Mouse (Mus musculus) heart, adult 2 months (tissue): ENCODE data around the gene Hps3. TPM values are rescaled to one million over a fixed set of nuclear protein-coding genes. Genes with fewer than 3 reads are reported as not detected.
A peak's percentile ranks its signal among the peaks of the same experiment; 100 is the strongest.

Experiments used
- DNase-seq, 2 experiments: peaks; one replicate each; pipeline ENCODE4 v3.0.0; 2021
- H3K27ac ChIP-seq: fragments of 200-600 bp; 2 replicates; pipeline ENCODE4 v1.8.1; 2022
- H3K27me3 ChIP-seq: fragments of 200-500 bp; 2 replicates; pipeline ENCODE4 v1.6.1; 2012; ENCODE audit warnings: mild to moderate bottlenecking, low read length, inconsistent platforms, mixed read lengths; ENCODE audit not compliant: control insufficient read depth, insufficient read depth
- H3K36me3 ChIP-seq: fragments of 200-500 bp; 2 replicates; pipeline ENCODE4 v1.6.1; 2012; ENCODE audit warnings: low read length, inconsistent platforms; ENCODE audit not compliant: control insufficient read depth, insufficient read depth
- H3K4me1 ChIP-seq: fragments of 200-500 bp; 2 replicates; pipeline ENCODE4 v1.6.1; 2011; ENCODE audit warnings: low read length; ENCODE audit not compliant: control insufficient read depth, insufficient read depth
- H3K4me3 ChIP-seq: fragments of 200-600 bp; 2 replicates; pipeline ENCODE4 v1.8.1; 2022
- H3K79me2 ChIP-seq: fragments of 200-500 bp; replicated peaks from 2 replicates; pipeline ENCODE4 v1.6.1; 2012; ENCODE audit warnings: mild to moderate bottlenecking, inconsistent platforms, low read length, moderate library complexity, mixed read lengths; ENCODE audit not compliant: control insufficient read depth, insufficient read depth
- H3K9ac ChIP-seq: fragments of 200-500 bp; 2 replicates; pipeline ENCODE4 v1.6.1; 2012; ENCODE audit warnings: low read depth, mild to moderate bottlenecking, control low read depth, inconsistent platforms, low read length, mixed read lengths
- CTCF ChIP-seq: fragments of 200-600 bp; IDR thresholded peaks from 2 replicates; pipeline ENCODE4 v1.8.1; 2022; ENCODE audit warnings: antibody characterized with exemption, mild to moderate bottlenecking, moderate library complexity
- EP300 ChIP-seq: fragments of 200-500 bp; IDR thresholded peaks from 2 replicates; pipeline ENCODE4 v1.6.1; 2011; ENCODE audit warnings: low read depth, low read length, control low read depth; ENCODE audit not compliant: insufficient read depth
- POLR2A ChIP-seq: fragments of 200-500 bp; IDR thresholded peaks from 2 replicates; pipeline ENCODE4 v1.6.1; 2011; ENCODE audit warnings: mild to moderate bottlenecking, low read depth, low read length, control low read depth; ENCODE audit not compliant: insufficient read depth
- WGBS: fragments of 180-500 bp; shearing (Covaris S2); methylation state at CpG from one replicate; pipeline ENCODE4 v1.1.7; 2018; 5-methylcytosine and 5-hydroxymethylcytosine counted together
- intact Hi-C: fragments of 180-260 bp; cut with DNase I; formaldehyde crosslinking; loops from one replicate; pipeline ENCODE4 v1.15.1; 2025
- polyA plus RNA-seq: library from polyadenylated mRNA; depleted of rRNA; stranded (reverse); fragments of >200 nt; gene quantifications from 2 replicates; pipeline ENCODE4 v1.2.3, GENCODE M21; 2012
- total RNA-seq, 2 experiments: library from RNA; stranded (reverse); gene quantifications; 2 replicates each; pipeline ENCODE4 v1.2.3; 2021

Hps3 gene
- total and polyA plus RNA-seq, 3 experiments, result 5.9 to 8.3 (median 7.1) TPM

DNA sequence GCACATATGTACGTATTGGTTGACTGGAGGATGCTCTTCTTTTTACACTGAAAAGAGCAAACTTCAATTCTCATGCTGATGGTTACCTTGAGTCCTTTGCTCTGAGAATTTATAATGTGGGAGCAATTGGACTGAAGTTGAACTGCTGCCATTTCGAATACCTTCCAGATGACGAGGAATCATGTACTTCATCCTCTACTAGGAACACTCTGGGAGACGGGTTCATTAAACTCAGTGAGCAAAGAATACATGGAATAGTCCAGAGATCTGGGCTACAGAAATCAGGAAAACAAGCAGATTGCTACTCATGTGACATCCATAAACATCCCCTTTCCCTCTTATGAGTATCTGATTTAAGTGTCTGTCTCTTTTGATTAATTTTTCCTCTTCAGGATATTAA is 954 bp upstream of the Hps3 start:
- intact Hi-C loops, result loop anchor here (10.0 kb wide), 3 partner anchors 119 to 871 kb away; partner anchors contain the start of genes 1700064H15Rik and Gyg
- TF ChIP-seq EP300 (no peak), CTCF (no peak), POLR2A (no peak)
- WGBS, result 74% methylated on average over 4 of the region's 4 CpGs
- no peak overlapping the region for H3K4me3 ChIP-seq
- peaks cover 5% of the 10 kb centered on the region for H3K36me3 ChIP-seq
- H3K27me3 ChIP-seq, result no peaks in the 10 kb centered on the region
- H3K4me1 ChIP-seq, result peaks cover 7% of the 10 kb centered on the region
- no peak overlapping the region for H3K27ac ChIP-seq
- no peak for DNase-seq
- H3K9ac ChIP-seq, result no peak overlapping the region
- H3K79me2 ChIP-seq, result no peaks in the 10 kb centered on the region; the same call in 1 of the 2 replicates

- peak overlapping the region; percentile 91 for H3K4me3 ChIP-seq
- no peaks in the 10 kb centered on the region; the same call in none of the 2 replicates for H3K79me2 ChIP-seq
- peak overlapping the region; percentile 87 for H3K9ac ChIP-seq
- intact Hi-C loops, result loop anchor here (2.0 to 10.0 kb wide), 4 partner anchors 23 to 869 kb away; partner anchors contain the start of genes 1700064H15Rik, Gyg and Hltf
- peaks cover 5% of the 10 kb centered on the region for H3K36me3 ChIP-seq
- H3K4me1 ChIP-seq, result peaks cover 7% of the 10 kb centered on the region
- peak overlapping the region; percentile 83 for H3K27ac ChIP-seq
- no peak for DNase-seq
- no peaks in the 10 kb centered on the region for H3K27me3 ChIP-seq
- 9% methylated on average over 10 of the region's 10 CpGs for WGBS
- TF ChIP-seq POLR2A (no peak), CTCF (no peak), EP300 (no peak)
These were observed 1.1 kb downstream of the Hps3 start for GRCm38 (mm10) chr3:20033761-20034718.

DNA sequence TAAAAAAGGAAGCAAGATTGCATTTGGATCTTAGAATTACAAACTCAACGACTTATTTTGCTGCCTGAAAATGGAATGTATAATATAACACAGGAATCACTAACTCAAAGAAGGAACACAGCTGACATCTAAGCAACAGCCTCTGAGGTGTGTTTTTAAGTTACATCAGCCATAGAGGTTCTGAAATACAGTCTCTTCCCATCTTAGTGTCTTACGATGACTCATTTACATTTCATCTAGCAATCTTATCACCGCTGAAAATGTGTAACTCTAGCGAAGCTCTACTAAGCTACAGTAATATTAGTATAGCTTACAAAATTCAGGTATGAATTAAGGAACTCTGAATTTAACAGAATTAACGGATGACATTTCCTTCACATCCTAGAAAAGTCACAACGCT is 4.3 kb downstream of the Hps3 start:
- Histone ChIP-seq H3K79me2 (no peaks in the 10 kb centered on the region; the same call in none of the 2 replicates), H3K27ac (no peak overlapping the region), H3K9ac (no peak overlapping the region), H3K4me3 (no peak overlapping the region), H3K27me3 (no peaks in the 10 kb centered on the region), H3K36me3 (peaks cover 7% of the 10 kb centered on the region), H3K4me1 (peaks cover 7% of the 10 kb centered on the region)
- DNase-seq, result no peak
- no peak for TF ChIP-seq POLR2A
- no peak for TF ChIP-seq EP300
- TF ChIP-seq CTCF, result no peak
- WGBS, result 78% methylated on average over 6 of the region's 6 CpGs
- intact Hi-C loops, result loop anchor here (10.0 kb wide), 3 partner anchors 124 to 866 kb away; partner anchors contain the start of genes 1700064H15Rik and Gyg

- DNase-seq, result no peak
- TF ChIP-seq POLR2A, result no peak
- TF ChIP-seq EP300, result no peak
- no peak for TF ChIP-seq CTCF
- Histone ChIP-seq H3K9ac (no peak overlapping the region), H3K79me2 (no peaks in the 10 kb centered on the region; the same call in none of the 2 replicates), H3K36me3 (peaks cover 2% of the 10 kb centered on the region), H3K4me1 (peaks cover 5% of the 10 kb centered on the region), H3K27ac (no peak overlapping the region), H3K4me3 (no peak overlapping the region), H3K27me3 (no peaks in the 10 kb centered on the region)
- intact Hi-C loops, result no loop called here
- WGBS, result 87% methylated on average over 3 of the region's 3 CpGs
These were observed 6.5 kb downstream of the Hps3 start for GRCm38 (mm10) chr3:20028640-20029039.

- DNase-seq, result no peak
- Histone ChIP-seq H3K9ac (no peak overlapping the region), H3K79me2 (no peaks in the 10 kb centered on the region; the same call in none of the 2 replicates), H3K4me3 (no peak overlapping the region), H3K4me1 (peaks cover 2% of the 10 kb centered on the region), H3K27me3 (no peaks in the 10 kb centered on the region), H3K27ac (no peak overlapping the region), H3K36me3 (peaks cover 2% of the 10 kb centered on the region)
- TF ChIP-seq CTCF, result no peak
- TF ChIP-seq POLR2A, result no peak
- TF ChIP-seq EP300, result no peak
- intact Hi-C loops, result no loop called here
- WGBS, result 91% methylated on average over 5 of the region's 5 CpGs
These were observed 7.3 kb downstream of the Hps3 start for GRCm38 (mm10) chr3:20027788-20028187.
